Mouse (Mus musculus) CH12.LX (cell line): Measurements from ENCODE around the gene Tbx3. TPM values are rescaled to one million over a fixed set of nuclear protein-coding genes. Genes with fewer than 3 reads are reported as not detected.

Experiments used
- DNase-seq: peaks from one replicate; pipeline ENCODE4 v3.0.0-alpha.2; 2013; ENCODE audit errors: extremely low read depth
- H3K27ac ChIP-seq: 2 replicates; pipeline ENCODE4 v1.5.1; 2012; ENCODE audit warnings: low read depth, mild to moderate bottlenecking, control low read depth, moderate library complexity; ENCODE audit not compliant: insufficient read depth
- H3K27me3 ChIP-seq: replicated peaks from 2 replicates; pipeline ENCODE3; 2012; ENCODE audit warnings: inconsistent platforms
- H3K36me3 ChIP-seq, 2 experiments: replicated peaks in 1 of 2; 2 replicates each; pipeline versions ENCODE3 to v1.6.1; 2012; ENCODE audit warnings: inconsistent platforms in 1 of 2, low read length in 1 of 2, mild to moderate bottlenecking in 1 of 2, mixed read lengths in 1 of 2, moderate library complexity in 1 of 2; ENCODE audit not compliant: control insufficient read depth in 1 of 2, insufficient read depth in 1 of 2
- H3K4me1 ChIP-seq, 2 experiments: 2 replicates each; pipeline ENCODE4 v1.6.1; 2012; ENCODE audit warnings: inconsistent platforms in 1 of 2, moderate library complexity in 1 of 2; ENCODE audit not compliant: insufficient read depth in 2 of 2, control insufficient read depth in 1 of 2
- H3K4me2 ChIP-seq: 2 replicates; pipeline ENCODE4 v1.6.1; 2012; ENCODE audit warnings: low read depth, mild to moderate bottlenecking, control low read depth; ENCODE audit not compliant: poor library complexity, insufficient read depth, severe bottlenecking
- H3K4me3 ChIP-seq, 3 experiments: fragments of 150-350 bp in 1 of 3; sonication (generic) in 1 of 3; replicated peaks in 1 of 3; 2 replicates each; pipeline versions ENCODE3 to v1.5.1; 2011 to 2012; ENCODE audit warnings: low read depth in 2 of 3, low read length in 2 of 3, mild to moderate bottlenecking in 2 of 3, moderate library complexity in 2 of 3, control low read depth in 1 of 3, improper control_type of control experiment in 1 of 3, inconsistent platforms in 1 of 3, mixed read lengths in 1 of 3; ENCODE audit not compliant: poor library complexity in 1 of 3
- H3K79me2 ChIP-seq: replicated peaks from 2 replicates; pipeline ENCODE4 v1.6.1; 2012; ENCODE audit warnings: mild to moderate bottlenecking, moderate library complexity; ENCODE audit not compliant: control insufficient read depth, poor library complexity, insufficient read depth, severe bottlenecking; ENCODE audit errors: extremely low read depth
- H3K9ac ChIP-seq: 2 replicates; pipeline ENCODE4 v1.6.1; 2012; ENCODE audit warnings: low read depth, mild to moderate bottlenecking, control low read depth, moderate library complexity; ENCODE audit not compliant: insufficient read depth
- H3K9me3 ChIP-seq: replicated peaks from 2 replicates; pipeline ENCODE3; 2012; ENCODE audit warnings: low read length, inconsistent platforms, mixed read lengths
- CHD1 ChIP-seq: IDR thresholded peaks from 2 replicates; pipeline ENCODE4 v1.6.1; 2012; ENCODE audit warnings: low read depth, low read length, improper control_type of control experiment, inconsistent platforms
- CHD2 ChIP-seq: IDR thresholded peaks from 2 replicates; pipeline ENCODE4 v1.6.1; 2011; ENCODE audit warnings: low read length, improper control_type of control experiment
- CTCF ChIP-seq, 2 experiments: IDR thresholded peaks in 1 of 2; conservative IDR thresholded peaks in 1 of 2; 2 replicates each; pipeline ENCODE4 v1.5.1; 2011 to 2012; ENCODE audit warnings: low read depth in 2 of 2, low read length in 2 of 2, improper control_type of control experiment in 1 of 2, inconsistent platforms in 1 of 2, mild to moderate bottlenecking in 1 of 2, moderate library complexity in 1 of 2
- E2F4 ChIP-seq: IDR thresholded peaks from 2 replicates; pipeline ENCODE4 v1.6.1; 2011; ENCODE audit warnings: low read depth, low read length, improper control_type of control experiment; ENCODE audit not compliant: insufficient replicate concordance
- ELF1 ChIP-seq: IDR thresholded peaks from 2 replicates; pipeline ENCODE4 v1.6.1; 2014; ENCODE audit warnings: low read depth, mild to moderate bottlenecking, inconsistent platforms, low read length, improper control_type of control experiment
- GABPA ChIP-seq: IDR thresholded peaks from 2 replicates; pipeline ENCODE4 v1.6.1; 2012; ENCODE audit warnings: low read depth, low read length, improper control_type of control experiment, inconsistent platforms; ENCODE audit not compliant: insufficient replicate concordance
- JUN ChIP-seq: IDR thresholded peaks from 2 replicates; pipeline ENCODE4 v1.6.1; 2011; ENCODE audit warnings: low read depth, mild to moderate bottlenecking, low read length, improper control_type of control experiment, moderate library complexity; ENCODE audit not compliant: insufficient read depth
- MAFK ChIP-seq: IDR thresholded peaks from 2 replicates; pipeline ENCODE4 v1.6.1; 2011; ENCODE audit warnings: low read length, improper control_type of control experiment; ENCODE audit not compliant: insufficient replicate concordance
- MAZ ChIP-seq: IDR thresholded peaks from 2 replicates; pipeline ENCODE4 v1.6.1; 2012; ENCODE audit warnings: low read depth, mild to moderate bottlenecking, inconsistent platforms, low read length, improper control_type of control experiment, moderate library complexity
- MXI1 ChIP-seq: IDR thresholded peaks from 2 replicates; pipeline ENCODE4 v1.6.1; 2011; ENCODE audit warnings: mild to moderate bottlenecking, low read depth, low read length, improper control_type of control experiment
- NRF1 ChIP-seq: IDR thresholded peaks from 2 replicates; pipeline ENCODE4 v1.6.1; 2014; ENCODE audit warnings: low read depth, mild to moderate bottlenecking, inconsistent platforms, low read length, improper control_type of control experiment, moderate library complexity
- RAD21 ChIP-seq: IDR thresholded peaks from 2 replicates; pipeline ENCODE4 v1.6.1; 2011; ENCODE audit warnings: low read depth, mild to moderate bottlenecking, low read length, improper control_type of control experiment, moderate library complexity
- UBTF ChIP-seq: IDR thresholded peaks from 2 replicates; pipeline ENCODE4 v1.6.1; 2012; ENCODE audit warnings: low read depth, mild to moderate bottlenecking, inconsistent platforms, low read length, improper control_type of control experiment, moderate library complexity
- USF1 ChIP-seq: IDR thresholded peaks from 2 replicates; pipeline ENCODE4 v1.6.1; 2014; ENCODE audit warnings: low read depth, mild to moderate bottlenecking, inconsistent platforms, low read length, improper control_type of control experiment
- USF2 ChIP-seq: conservative IDR thresholded peaks from 2 replicates; pipeline ENCODE4 v1.6.1; 2011; ENCODE audit warnings: low read depth, low read length, improper control_type of control experiment
- ZKSCAN1 ChIP-seq: IDR thresholded peaks from 2 replicates; pipeline ENCODE4 v1.6.1; 2012; ENCODE audit warnings: low read depth, inconsistent platforms, low read length, improper control_type of control experiment, borderline replicate concordance
- ZNF384 ChIP-seq: IDR thresholded peaks from 2 replicates; pipeline ENCODE4 v1.6.1; 2012; ENCODE audit warnings: low read depth, low read length, improper control_type of control experiment, inconsistent platforms
- dilution Hi-C: fragments of 300-500 bp; cut with MboI; formaldehyde crosslinking; loops from 2 replicates; pipeline ENCODE4 v1.14.3; 2020; ENCODE audit warnings: low sequenced_read_pairs; ENCODE audit not compliant: extremely low pct_unique_long_range_greater_than_20kb, extremely low pct_ligation_motif_present
- in situ Hi-C: fragments of 300-500 bp; cut with MboI; formaldehyde crosslinking; loops from 3 replicates; pipeline ENCODE4 v1.14.3; 2019; ENCODE audit warnings: low sequenced_read_pairs, low pct_ligation_motif_present, low pct_unique_long_range_greater_than_20kb, mixed read lengths
- polyA plus RNA-seq: library from polyadenylated mRNA; unstranded; fragments of >175 nt; gene quantifications from 2 replicates; pipeline ENCODE4 v1.2.1, GENCODE M21; 2012; ENCODE audit warnings: low read depth; ENCODE audit not compliant: insufficient read length
- total RNA-seq, 2 experiments: library from RNA; depleted of rRNA; stranded (reverse); fragments of 300-350 nt in 1 of 2; fragments of >200 nt in 1 of 2; gene quantifications; 2 replicates each; pipeline ENCODE4 v1.2.3; 2012 to 2014

Gene Tbx3
- total and polyA plus RNA-seq, 3 experiments = not detected

- Histone ChIP-seq H3K79me2 (no peaks in the 10 kb centered on the region), H3K4me2 (no peak overlapping the region), H3K9ac (no peak overlapping the region), H3K9me3 (peaks cover 76% of the 10 kb centered on the region), H3K4me1 (no peaks in the 10 kb centered on the region), H3K27me3 (no peaks in the 10 kb centered on the region)
- dilution Hi-C loops = no loop called here
- in situ Hi-C loops = no loop called here
- TF ChIP-seq MAFK = no peak
- TF ChIP-seq ZKSCAN1 = no peak
- no peak for TF ChIP-seq USF1
- no peak for TF ChIP-seq UBTF
- no peak for TF ChIP-seq USF2
- no peak for TF ChIP-seq MAZ
- no peak for TF ChIP-seq MXI1
- no peak for TF ChIP-seq CTCF (conservative IDR thresholded peaks at IDR 0.05 in 1 of 2, IDR thresholded peaks at IDR 0.05 in 1 of 2; ENCODE audit: low read depth in 2 of 2, low read length in 2 of 2)
- TF ChIP-seq, all 38 proteins: peak for 0
- no peak for DNase-seq
- no peaks in the 10 kb centered on the region for H3K36me3 ChIP-seq
- H3K27ac ChIP-seq = no peak overlapping the region
- no peak overlapping the region for H3K4me3 ChIP-seq
Observed at GRCm38 (mm10) chr5:119708850-119709585, 38.5 kb downstream of the Tbx3 start.

- dilution Hi-C loops = no loop called here
Observed at GRCm38 (mm10) chr5:119709826-119710559, 39.5 kb downstream of the Tbx3 start.

More at GRCm38 (mm10) chr5:119709826-119710559, 39.5 kb downstream of the Tbx3 start:
- H3K9me3 ChIP-seq = peaks cover 78% of the 10 kb centered on the region
- no peak overlapping the region for H3K4me2 ChIP-seq
- in situ Hi-C loops = no loop called here
- H3K79me2 ChIP-seq = no peaks in the 10 kb centered on the region
- no peaks in the 10 kb centered on the region for H3K36me3 ChIP-seq
- H3K4me3 ChIP-seq = no peak overlapping the region
- TF ChIP-seq CHD1 = no peak
- no peak for TF ChIP-seq E2F4
- TF ChIP-seq ZNF384 = no peak
- no peak for TF ChIP-seq MAFK
- no peak for TF ChIP-seq GABPA
- TF ChIP-seq JUN = no peak
- TF ChIP-seq ELF1 = no peak
- TF ChIP-seq UBTF = no peak
- TF ChIP-seq MAZ = no peak
- TF ChIP-seq NRF1 = no peak
- no peak for TF ChIP-seq RAD21
- no peak for TF ChIP-seq MXI1
- TF ChIP-seq USF2 = no peak
- TF ChIP-seq CHD2 = no peak
- no peak for TF ChIP-seq CTCF (conservative IDR thresholded peaks at IDR 0.05 in 1 of 2, IDR thresholded peaks at IDR 0.05 in 1 of 2; ENCODE audit: low read depth in 2 of 2, low read length in 2 of 2)
- no peak for DNase-seq
- no peak overlapping the region for H3K27ac ChIP-seq
- no peaks in the 10 kb centered on the region for H3K4me1 ChIP-seq
- no peak overlapping the region for H3K9ac ChIP-seq
- no peaks in the 10 kb centered on the region for H3K27me3 ChIP-seq
